Mouse (Mus musculus): ENCODE results near the gene Mrps12.
"Not testable (repeated sequence)": the region's sequence is repeated elsewhere in the genome, so short reads cannot be mapped to it uniquely, and the experiment has no call there.

Mrps12 gene

GRCm38 (mm10) chr7:28710962-28711361, 30.7 kb downstream of the Mrps12 start:
- DNase-seq (ENCODE audit: low read depth in 2 of 2, low spot score in 2 of 2): peak in 1 of 2 experiments; percentile 34

- no peak for DNase-seq (ENCODE audit: low read depth in 2 of 2, low spot score in 2 of 2)
Observed at GRCm38 (mm10) chr7:28709454-28709853, 32.2 kb downstream of the Mrps12 start.

GRCm38 (mm10) chr7:28702601-28703143, 38.9 kb downstream of the Mrps12 start:
- DNase-seq (ENCODE audit: low read depth in 2 of 2, low spot score in 2 of 2): no peak

- not testable (repeated sequence) for DNase-seq (ENCODE audit: low read depth in 2 of 2, low spot score in 2 of 2)
Observed at GRCm38 (mm10) chr7:28701306-28701705, 40.3 kb downstream of the Mrps12 start.

- DNase-seq (ENCODE audit: low read depth in 2 of 2, low spot score in 2 of 2): no peak
Observed at GRCm38 (mm10) chr7:28700269-28700668, 41.4 kb downstream of the Mrps12 start.

- DNase-seq (ENCODE audit: low read depth in 2 of 2, low spot score in 2 of 2): no peak
Observed at GRCm38 (mm10) chr7:28697277-28697676, 44.3 kb downstream of the Mrps12 start.

- DNase-seq (ENCODE audit: low read depth in 2 of 2, low spot score in 2 of 2): no peak
Observed at GRCm38 (mm10) chr7:28694966-28695511, 46.6 kb downstream of the Mrps12 start.

GRCm38 (mm10) chr7:28694423-28694822, 47.2 kb downstream of the Mrps12 start:
- DNase-seq (ENCODE audit: low read depth in 2 of 2, low spot score in 2 of 2): no peak

GRCm38 (mm10) chr7:28693321-28693966, 48.2 kb downstream of the Mrps12 start:
- peak; percentile 85 to 88 for DNase-seq (ENCODE audit: low read depth in 2 of 2, low spot score in 2 of 2)

- peak in 1 of 2 experiments; percentile 18 for DNase-seq (ENCODE audit: low read depth in 2 of 2, low spot score in 2 of 2)
Observed at GRCm38 (mm10) chr7:28692545-28693320, 48.9 kb downstream of the Mrps12 start, which contains the start of gene Fbxo27. Gene Fbxo27 (plus strand): TSS chr7:28692849.

GRCm38 (mm10) chr7:28691075-28691474, 50.5 kb downstream of the Mrps12 start:
- no peak for DNase-seq (ENCODE audit: low read depth in 2 of 2, low spot score in 2 of 2)

Measured in CD8-positive naive resting alpha-beta T cell, adult 2 months (primary cell).